Mouse (Mus musculus): ENCODE data around the gene Mthfd1l. TPM values are rescaled to one million over a fixed set of nuclear protein-coding genes. Genes with fewer than 3 reads are reported as not detected.
A peak's percentile ranks its signal among the peaks of the same experiment; 100 is the strongest.
"Not testable (repeated sequence)": the region's sequence is repeated elsewhere in the genome, so short reads cannot be mapped to it uniquely, and the experiment has no call there.

Gene Mthfd1l
- total and polyA plus RNA-seq, 3 experiments: 0.27 to 0.99 (median 0.77) TPM

DNA sequence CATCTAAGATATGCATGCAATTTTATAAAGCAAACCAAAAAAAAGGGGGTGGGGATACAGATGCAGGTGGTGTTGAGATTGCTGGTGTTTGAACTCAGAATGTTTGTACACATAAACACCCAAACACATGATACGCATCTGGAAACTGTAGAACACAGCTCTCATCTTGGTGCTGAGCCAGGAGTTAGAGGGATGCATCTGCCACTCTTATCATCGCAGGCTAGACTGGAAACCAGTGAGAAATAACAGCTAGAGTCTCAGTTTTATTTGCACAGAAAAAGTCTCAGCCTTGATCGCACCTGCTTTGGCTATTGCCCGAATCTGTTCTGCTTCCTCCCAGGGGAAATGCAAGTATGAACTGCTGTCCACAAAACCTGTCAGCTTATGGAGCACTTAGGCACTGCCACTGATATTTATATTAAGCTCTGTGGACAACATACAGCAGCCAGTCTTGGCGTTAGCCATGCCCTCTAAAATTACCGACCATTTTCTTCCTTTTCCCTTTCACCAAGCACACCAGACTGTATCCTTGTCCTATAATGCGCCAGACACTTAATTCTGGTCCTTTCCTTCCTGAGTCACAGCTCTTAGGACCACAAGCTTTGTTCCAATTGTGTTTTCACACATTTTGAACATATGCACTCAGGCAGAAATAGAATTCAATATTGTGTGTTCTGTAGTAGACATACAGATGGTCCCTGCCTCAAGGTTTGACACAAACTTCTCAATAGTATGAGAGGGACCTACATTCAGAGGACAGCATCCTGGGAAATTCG is 98.3 kb downstream of the Mthfd1l start:
- peaks cover 3% of the 10 kb centered on the region for H3K4me1 ChIP-seq (ENCODE audit: control insufficient read depth, insufficient read depth, low read length)
- H3K79me2 ChIP-seq (replicated peaks; ENCODE audit: control insufficient read depth, insufficient read depth, low read length): no peaks in the 10 kb centered on the region
- no peak for DNase-seq
- no peaks in the 10 kb centered on the region for H3K36me3 ChIP-seq (ENCODE audit: control insufficient read depth, insufficient read depth, low read length)
- no peaks in the 10 kb centered on the region for H3K27me3 ChIP-seq (ENCODE audit: control insufficient read depth, insufficient read depth, low read length)
- intact Hi-C loops (cut with DNase I): no loop called here
- no peak for TF ChIP-seq POLR2A (IDR thresholded peaks at IDR 0.05; ENCODE audit: insufficient read depth, low read depth, low read length)
- no peak for TF ChIP-seq EP300 (IDR thresholded peaks at IDR 0.05; ENCODE audit: insufficient read depth, low read depth, low read length)
- TF ChIP-seq CTCF (IDR thresholded peaks at IDR 0.05): no peak
- 52% methylated on average over 8 of the region's 8 CpGs for WGBS
- H3K9ac ChIP-seq (ENCODE audit: low read depth, low read length): no peak overlapping the region
- no peak overlapping the region for H3K4me3 ChIP-seq
- no peak overlapping the region for H3K27ac ChIP-seq

DNA sequence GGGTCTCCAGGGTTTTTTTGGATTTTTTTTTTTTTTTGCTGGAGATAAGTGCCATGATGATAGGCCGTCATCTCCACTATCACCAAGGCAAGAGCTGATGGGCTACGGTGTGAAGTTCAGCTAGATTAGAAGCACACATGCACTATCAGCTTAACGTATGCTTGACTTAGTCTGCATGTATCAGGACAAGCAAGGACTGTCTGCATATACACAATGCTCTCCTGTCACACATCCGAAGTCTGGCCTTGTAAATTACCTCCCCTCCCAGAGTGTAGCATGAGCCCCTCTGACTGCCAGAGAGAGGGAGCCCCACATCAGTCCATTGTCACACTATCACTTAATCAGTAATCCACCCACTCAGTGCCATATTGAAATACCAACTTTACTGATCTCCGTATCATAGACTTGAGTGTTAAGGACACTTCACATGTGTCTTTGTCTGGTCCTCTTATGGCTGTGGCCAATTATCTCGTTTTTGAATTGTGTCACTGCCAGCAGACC is 99.0 kb downstream of the Mthfd1l start:
- intact Hi-C loops (cut with DNase I): no loop called here
- Histone ChIP-seq H3K4me1 (ENCODE audit: control insufficient read depth, insufficient read depth, low read length) (peaks cover 3% of the 10 kb centered on the region), H3K9ac (ENCODE audit: low read depth, low read length) (no peak overlapping the region), H3K27me3 (ENCODE audit: control insufficient read depth, insufficient read depth, low read length) (no peaks in the 10 kb centered on the region), H3K36me3 (ENCODE audit: control insufficient read depth, insufficient read depth, low read length) (no peaks in the 10 kb centered on the region), H3K27ac (no peak overlapping the region), H3K79me2 (replicated peaks; ENCODE audit: control insufficient read depth, insufficient read depth, low read length) (no peaks in the 10 kb centered on the region), H3K4me3 (no peak overlapping the region)
- no peak for TF ChIP-seq POLR2A (IDR thresholded peaks at IDR 0.05; ENCODE audit: insufficient read depth, low read depth, low read length)
- TF ChIP-seq CTCF (IDR thresholded peaks at IDR 0.05): no peak
- TF ChIP-seq EP300 (IDR thresholded peaks at IDR 0.05; ENCODE audit: insufficient read depth, low read depth, low read length): no peak
- 80% methylated on average over 6 of the region's 6 CpGs for WGBS
- no peak for DNase-seq

DNA sequence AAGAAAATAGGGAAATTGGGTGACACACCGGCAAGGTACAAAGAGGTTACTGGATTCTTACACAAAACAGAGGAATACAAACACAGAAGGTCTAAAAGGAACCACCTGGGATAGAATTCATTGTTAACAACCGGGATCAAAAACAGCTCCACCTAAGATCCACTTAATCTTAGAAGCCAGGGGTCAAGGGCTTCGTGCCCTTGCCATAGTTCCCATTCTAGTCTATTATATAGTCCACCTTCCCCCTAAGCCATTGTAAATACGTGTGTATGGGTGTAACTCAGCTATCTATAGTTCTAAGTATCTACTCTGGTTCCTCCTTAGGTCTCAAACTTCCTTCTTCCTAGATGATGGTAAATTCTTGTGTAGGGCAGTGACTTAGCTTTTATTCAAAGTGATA is 99.6 kb downstream of the Mthfd1l start:
- H3K9ac ChIP-seq (ENCODE audit: low read depth, low read length); H3K27me3 ChIP-seq (ENCODE audit: control insufficient read depth, insufficient read depth, low read length); intact Hi-C loops (cut with DNase I); H3K36me3 ChIP-seq (ENCODE audit: control insufficient read depth, insufficient read depth, low read length); H3K4me1 ChIP-seq (ENCODE audit: control insufficient read depth, insufficient read depth, low read length); DNase-seq; H3K27ac ChIP-seq; H3K4me3 ChIP-seq; H3K79me2 ChIP-seq (replicated peaks; ENCODE audit: control insufficient read depth, insufficient read depth, low read length): not testable (repeated sequence)
- 75% methylated on average over 4 of the region's 4 CpGs for WGBS

DNA sequence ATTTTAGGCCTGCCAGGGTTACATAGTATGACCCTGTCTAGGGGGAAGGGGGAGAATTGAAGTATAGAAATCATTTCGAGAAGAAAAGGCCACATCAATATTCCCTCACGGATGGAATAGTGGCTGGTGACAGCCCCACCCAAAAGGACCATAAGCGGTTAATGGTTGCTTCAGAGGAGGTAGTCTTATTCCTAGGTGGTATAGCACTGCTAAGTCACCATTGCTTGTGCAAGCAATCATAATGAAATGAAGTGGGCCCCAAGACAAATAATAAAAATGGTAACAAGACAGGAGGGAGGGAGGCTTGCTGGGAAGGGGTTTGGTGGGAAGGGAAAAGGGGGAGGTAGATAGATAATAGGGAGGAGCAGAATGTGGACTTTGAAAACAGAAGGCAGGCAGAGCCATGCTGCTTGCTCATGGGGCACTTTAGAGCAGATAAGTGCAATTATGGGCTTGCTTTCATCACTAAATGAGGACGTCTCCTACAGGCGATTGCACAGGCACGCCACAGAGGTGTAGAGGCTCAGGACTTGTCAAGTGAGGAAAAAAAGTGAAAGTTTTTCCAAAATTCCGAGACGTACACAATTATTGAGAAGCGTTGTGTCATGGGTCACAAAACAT is 105.4 kb downstream of the Mthfd1l start:
- TF ChIP-seq POLR2A (IDR thresholded peaks at IDR 0.05; ENCODE audit: insufficient read depth, low read depth, low read length): no peak
- TF ChIP-seq CTCF (IDR thresholded peaks at IDR 0.05): no peak
- TF ChIP-seq EP300 (IDR thresholded peaks at IDR 0.05; ENCODE audit: insufficient read depth, low read depth, low read length): no peak
- Histone ChIP-seq H3K27me3 (ENCODE audit: control insufficient read depth, insufficient read depth, low read length) (no peaks in the 10 kb centered on the region), H3K36me3 (ENCODE audit: control insufficient read depth, insufficient read depth, low read length) (no peaks in the 10 kb centered on the region), H3K4me1 (ENCODE audit: control insufficient read depth, insufficient read depth, low read length) (peaks cover 15% of the 10 kb centered on the region), H3K4me3 (no peak overlapping the region), H3K79me2 (replicated peaks; ENCODE audit: control insufficient read depth, insufficient read depth, low read length) (no peaks in the 10 kb centered on the region), H3K9ac (ENCODE audit: low read depth, low read length) (no peak overlapping the region), H3K27ac (peak overlapping the region; percentile 93)
- intact Hi-C loops (cut with DNase I): loop anchor here (2.0 kb wide), 1 partner anchor 256 kb away; no protein-coding TSS in a partner anchor
- WGBS: 75% methylated on average over 9 of the region's 9 CpGs
- no peak for DNase-seq

DNA sequence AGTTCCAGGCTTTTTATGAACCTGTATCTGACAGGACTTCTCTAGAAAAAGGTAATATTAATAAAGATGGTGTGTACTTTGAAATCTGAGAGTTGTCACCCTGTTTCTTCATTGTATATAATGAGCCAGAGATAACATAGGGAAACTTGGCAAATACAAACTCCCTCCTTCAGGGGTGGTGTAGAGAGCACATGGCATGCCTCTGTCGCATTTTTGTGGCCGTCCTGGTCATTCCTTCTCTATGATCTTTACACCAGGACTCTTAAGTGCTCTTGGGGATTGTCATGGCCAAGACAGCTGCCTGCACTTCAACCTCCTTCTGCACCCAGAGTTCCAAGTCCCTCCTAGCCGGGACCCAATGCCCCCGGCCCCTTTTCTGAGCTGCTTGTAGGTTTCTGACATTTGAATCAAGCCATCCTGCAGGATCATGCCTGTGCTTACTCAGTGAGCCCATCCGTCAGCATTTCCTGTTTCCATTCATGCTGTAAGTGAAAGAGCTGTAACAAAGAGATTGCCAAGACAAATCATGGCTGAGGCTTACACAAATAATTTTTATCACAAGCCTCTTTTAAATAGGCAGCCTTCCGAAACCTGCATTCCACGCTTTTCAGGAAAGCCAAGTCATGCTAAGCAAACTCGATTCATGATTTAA is 106.2 kb downstream of the Mthfd1l start:
- intact Hi-C loops (cut with DNase I): loop anchor here (2.0 kb wide), 1 partner anchor 256 kb away; no protein-coding TSS in a partner anchor
- peak overlapping the region; percentile 93 for H3K27ac ChIP-seq
- H3K9ac ChIP-seq (ENCODE audit: low read depth, low read length): no peak overlapping the region
- H3K36me3 ChIP-seq (ENCODE audit: control insufficient read depth, insufficient read depth, low read length): no peaks in the 10 kb centered on the region
- peak; percentile 35 for DNase-seq
- H3K4me3 ChIP-seq: peak overlapping the region; percentile 45
- TF ChIP-seq CTCF (IDR thresholded peaks at IDR 0.05) (no peak), POLR2A (IDR thresholded peaks at IDR 0.05; ENCODE audit: insufficient read depth, low read depth, low read length) (no peak), EP300 (IDR thresholded peaks at IDR 0.05; ENCODE audit: insufficient read depth, low read depth, low read length) (no peak)
- WGBS: 26% methylated on average over 8 of the region's 8 CpGs
- no peaks in the 10 kb centered on the region for H3K27me3 ChIP-seq (ENCODE audit: control insufficient read depth, insufficient read depth, low read length)
- H3K4me1 ChIP-seq (ENCODE audit: control insufficient read depth, insufficient read depth, low read length): peaks cover 15% of the 10 kb centered on the region
- no peaks in the 10 kb centered on the region for H3K79me2 ChIP-seq (replicated peaks; ENCODE audit: control insufficient read depth, insufficient read depth, low read length)

Data from heart, adult 2 months (tissue).